Mouse (Mus musculus) forebrain, embryonic 16.5 days (tissue): ENCODE data around the gene Ankrd36. TPM values are rescaled to one million over a fixed set of nuclear protein-coding genes. Genes with fewer than 3 reads are reported as not detected.

ENCODE experiments used
- ATAC-seq: fragments of 200-750 bp; cut with Nextera tagmentation; 2 replicates; pipeline ENCODE4 v1.8.0; 2017; ENCODE audit warnings: mild to moderate bottlenecking, moderate library complexity
- H3K27ac ChIP-seq: fragments of 300-500 bp; sonication (generic); 2 replicates; pipeline ENCODE4 v1.5.1; 2014; ENCODE audit warnings: low read length, control low read depth
- H3K27me3 ChIP-seq: fragments of 300-500 bp; sonication (generic); replicated peaks from 2 replicates; pipeline ENCODE4 v1.6.1; 2014; ENCODE audit warnings: low read length; ENCODE audit not compliant: control insufficient read depth, insufficient read depth
- H3K36me3 ChIP-seq: fragments of 300-500 bp; sonication (generic); 2 replicates; pipeline ENCODE4 v1.6.1; 2014; ENCODE audit not compliant: control insufficient read depth, insufficient read depth
- H3K4me1 ChIP-seq: fragments of 300-500 bp; sonication (generic); replicated peaks from 2 replicates; pipeline ENCODE4 v1.6.1; 2014; ENCODE audit warnings: low read length; ENCODE audit not compliant: control insufficient read depth, insufficient read depth
- H3K4me2 ChIP-seq: fragments of 300-500 bp; sonication (generic); 2 replicates; pipeline ENCODE4 v1.6.1; 2014; ENCODE audit warnings: mild to moderate bottlenecking, low read length, control low read depth
- H3K4me3 ChIP-seq: fragments of 300-500 bp; sonication (generic); replicated peaks from 2 replicates; pipeline ENCODE4 v1.5.1; 2014; ENCODE audit warnings: mild to moderate bottlenecking, low read length, control low read depth
- H3K9ac ChIP-seq: fragments of 300-500 bp; sonication (generic); replicated peaks from 2 replicates; pipeline ENCODE4 v1.6.1; 2014; ENCODE audit warnings: low read depth, low read length, control low read depth
- H3K9me3 ChIP-seq: fragments of 300-500 bp; sonication (generic); 2 replicates; pipeline ENCODE4 v1.6.1; 2016; ENCODE audit warnings: low read length; ENCODE audit not compliant: control insufficient read depth
- WGBS: fragments of 180-500 bp; shearing (Covaris S2); extraction: QIAGEN DNeasy Blood & Tissue Kit; methylation state at CpG from one replicate; pipeline ENCODE4 v1.1.7; 2014; 5-methylcytosine and 5-hydroxymethylcytosine counted together
- polyA plus RNA-seq: library from polyadenylated mRNA; unstranded; fragments of >200 nt; fragmentation: Nextera tagmentation; extraction: Ambion mirVana; gene quantifications from 2 replicates; pipeline ENCODE4 v1.2.1, GENCODE M21; 2015

Gene Ankrd36
- polyA plus RNA-seq, 1 experiment from 2014 or later = not detected

DNA sequence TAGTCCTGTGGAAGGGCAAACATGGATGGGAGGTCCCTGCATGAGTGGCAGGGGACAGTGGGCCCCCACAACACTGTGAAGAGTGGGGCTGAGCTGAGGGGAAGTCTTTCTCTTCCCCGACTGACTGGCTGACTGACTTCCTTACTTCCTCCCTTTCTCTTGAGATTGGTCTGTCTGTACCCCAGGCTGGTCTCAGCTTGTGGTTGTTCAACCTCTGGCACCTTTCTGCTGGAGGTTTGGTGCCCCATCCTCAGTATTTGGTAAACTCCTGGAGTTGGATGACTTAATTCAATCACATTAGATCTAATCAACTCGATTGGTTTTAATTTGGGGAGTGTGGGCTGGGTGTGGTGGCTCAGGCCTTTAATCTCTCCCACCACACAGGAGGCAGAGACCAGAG, 3.0 kb upstream of the Ankrd36 start:
- Histone ChIP-seq H3K27ac (no peak overlapping the region), H3K36me3 (no peaks in the 10 kb centered on the region), H3K4me1 (0 out of 2 replicates have a peak, but pooled peaks cover 3% of the 10 kb centered on the region), H3K9ac (no peak overlapping the region), H3K9me3 (no peaks in the 10 kb centered on the region), H3K4me2 (no peak overlapping the region), H3K4me3 (no peak overlapping the region), H3K27me3 (no peaks in the 10 kb centered on the region)
- 71% methylated on average over 2 of the region's 2 CpGs for WGBS
- ATAC-seq = no peak

GRCm38 (mm10) chr11:5567654-5568053, 1.8 kb upstream of the Ankrd36 start:
- no peak for ATAC-seq
- 95% methylated on average over 6 of the region's 6 CpGs for WGBS

GRCm38 (mm10) chr11:5568082-5568481, 1.4 kb upstream of the Ankrd36 start:
- Histone ChIP-seq H3K4me3 (no peak overlapping the region), H3K36me3 (no peaks in the 10 kb centered on the region), H3K9me3 (no peaks in the 10 kb centered on the region), H3K27ac (no peak overlapping the region), H3K27me3 (no peaks in the 10 kb centered on the region), H3K4me2 (no peak overlapping the region), H3K9ac (no peak overlapping the region), H3K4me1 (no peaks in the 10 kb centered on the region)
- no peak for ATAC-seq
- WGBS = 89% methylated on average over 5 of the region's 5 CpGs

More at GRCm38 (mm10) chr11:5567654-5568053, 1.8 kb upstream of the Ankrd36 start:
- Histone ChIP-seq H3K36me3 (no peaks in the 10 kb centered on the region), H3K4me2 (no peak overlapping the region), H3K27me3 (no peaks in the 10 kb centered on the region), H3K9ac (no peak overlapping the region), H3K4me3 (no peak overlapping the region), H3K9me3 (no peaks in the 10 kb centered on the region), H3K27ac (no peak overlapping the region), H3K4me1 (0 out of 2 replicates have a peak, but pooled peaks cover 3% of the 10 kb centered on the region)

DNA sequence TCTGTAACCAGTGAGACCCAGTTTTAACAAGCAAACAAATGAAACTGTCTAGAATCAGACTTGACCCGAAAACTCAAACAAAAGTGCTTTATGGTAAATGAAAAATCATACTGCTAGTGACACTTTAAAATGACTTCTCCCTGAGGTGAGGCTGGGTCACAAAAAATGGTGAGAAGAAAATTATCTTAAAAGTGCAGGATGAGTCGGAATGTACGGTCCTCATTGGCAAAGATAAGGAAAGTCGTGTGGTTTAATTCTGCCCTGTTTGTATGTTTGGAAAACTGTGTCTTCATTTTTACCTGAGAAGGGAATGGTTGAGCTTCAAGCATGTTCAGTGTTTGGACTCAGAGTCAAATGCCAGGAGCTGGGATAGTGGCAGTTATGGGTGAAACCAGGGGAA, 2.4 kb downstream of the Ankrd36 start:
- Histone ChIP-seq H3K9ac (no peak overlapping the region), H3K27me3 (no peaks in the 10 kb centered on the region), H3K4me1 (no peaks in the 10 kb centered on the region), H3K9me3 (no peaks in the 10 kb centered on the region), H3K4me3 (no peak overlapping the region), H3K27ac (no peak overlapping the region), H3K4me2 (no peak overlapping the region), H3K36me3 (no peaks in the 10 kb centered on the region)
- 95% methylated on average over 4 of the region's 4 CpGs for WGBS
- ATAC-seq = no peak

DNA sequence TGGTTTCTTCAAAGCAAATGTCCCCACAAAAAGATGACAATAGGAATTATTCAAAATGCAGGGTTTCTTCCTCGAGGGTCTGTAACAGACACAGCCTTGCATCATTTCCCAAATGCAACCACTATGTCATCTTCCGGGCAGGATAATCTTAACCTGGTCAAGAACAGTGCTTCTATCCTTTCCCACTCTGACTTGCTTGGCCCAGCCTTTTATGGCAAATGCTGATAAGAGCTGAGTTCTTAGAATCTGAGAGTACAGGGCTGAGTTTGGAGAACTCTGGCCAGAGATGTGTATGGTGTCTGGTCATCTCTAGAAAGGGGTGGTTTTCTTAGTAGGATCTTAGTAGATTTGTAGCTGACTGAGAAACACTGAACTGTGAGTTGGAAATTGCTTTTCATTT, 4.3 kb downstream of the Ankrd36 start:
- H3K36me3 ChIP-seq = no peaks in the 10 kb centered on the region
- H3K9me3 ChIP-seq = no peaks in the 10 kb centered on the region
- no peak for ATAC-seq
- no peak overlapping the region for H3K9ac ChIP-seq
- H3K27me3 ChIP-seq = no peaks in the 10 kb centered on the region
- H3K4me3 ChIP-seq = no peak overlapping the region
- 93% methylated on average over 2 of the region's 2 CpGs for WGBS
- no peaks in the 10 kb centered on the region for H3K4me1 ChIP-seq
- no peak overlapping the region for H3K4me2 ChIP-seq
- no peak overlapping the region for H3K27ac ChIP-seq

DNA sequence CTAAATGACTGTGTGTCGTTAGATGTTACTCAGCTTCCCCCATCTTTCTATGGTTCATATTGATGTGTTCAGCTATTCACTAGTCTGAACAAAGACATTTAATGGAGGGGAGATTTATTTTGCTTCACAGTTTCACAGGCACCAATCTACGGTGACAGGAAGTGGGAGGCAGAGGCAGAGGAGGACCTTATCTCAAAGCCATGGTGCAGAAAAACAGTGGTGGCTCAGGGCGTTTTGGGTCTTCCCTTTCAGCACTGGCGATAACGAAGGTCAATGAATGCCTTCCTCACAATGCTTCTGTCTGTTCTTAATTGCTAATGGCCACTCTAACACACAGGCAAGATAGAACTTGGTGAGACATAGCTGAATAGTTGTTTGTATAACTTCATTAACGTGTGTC, 5.6 kb downstream of the Ankrd36 start:
- no peak overlapping the region for H3K4me3 ChIP-seq
- 55% methylated on average over 6 of the region's 6 CpGs for WGBS
- no peaks in the 10 kb centered on the region for H3K27me3 ChIP-seq
- no peak overlapping the region for H3K4me2 ChIP-seq
- no peak overlapping the region for H3K9ac ChIP-seq
- H3K27ac ChIP-seq = no peak overlapping the region
- H3K9me3 ChIP-seq = no peaks in the 10 kb centered on the region
- no peaks in the 10 kb centered on the region for H3K4me1 ChIP-seq
- no peaks in the 10 kb centered on the region for H3K36me3 ChIP-seq
- no peak for ATAC-seq

GRCm38 (mm10) chr11:5592336-5592735, 22.9 kb downstream of the Ankrd36 start:
- Histone ChIP-seq H3K9me3 (no peaks in the 10 kb centered on the region), H3K27ac (no peak overlapping the region), H3K36me3 (no peaks in the 10 kb centered on the region), H3K4me1 (peaks cover 5% of the 10 kb centered on the region), H3K4me2 (no peak overlapping the region), H3K9ac (no peak overlapping the region), H3K27me3 (no peaks in the 10 kb centered on the region), H3K4me3 (no peak overlapping the region)
- 25% methylated on average over 6 of the region's 6 CpGs for WGBS
- ATAC-seq = no peak

GRCm38 (mm10) chr11:5595381-5595791, 25.9 kb downstream of the Ankrd36 start:
- Histone ChIP-seq H3K9me3 (no peaks in the 10 kb centered on the region), H3K4me2 (no peak overlapping the region), H3K4me3 (no peak overlapping the region), H3K27me3 (no peaks in the 10 kb centered on the region), H3K27ac (no peak overlapping the region), H3K36me3 (no peaks in the 10 kb centered on the region), H3K4me1 (peaks cover 13% of the 10 kb centered on the region), H3K9ac (no peak overlapping the region)
- WGBS = 96% methylated on average over 4 of the region's 4 CpGs
- ATAC-seq = no peak

DNA sequence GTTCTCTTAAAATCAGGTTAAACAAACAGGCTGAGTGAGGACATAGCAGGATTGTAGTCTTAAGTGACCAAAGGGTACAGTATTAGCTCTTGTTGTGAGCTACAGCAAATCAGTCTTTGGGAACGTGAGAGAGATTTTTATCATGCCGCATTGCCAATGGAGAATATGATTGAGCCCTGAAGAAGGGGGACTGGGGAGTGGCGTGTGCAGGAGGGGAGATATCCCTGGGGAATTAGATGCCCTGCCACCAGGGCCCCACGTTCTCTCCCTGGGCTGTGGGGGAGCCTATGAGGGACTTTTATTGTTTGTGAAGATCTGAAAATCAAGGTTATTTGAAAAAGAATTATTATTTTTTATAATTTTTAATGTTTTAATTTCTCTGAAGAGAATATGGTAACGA, 26.3 kb downstream of the Ankrd36 start:
- Histone ChIP-seq H3K9ac (no peak overlapping the region), H3K4me2 (no peak overlapping the region), H3K9me3 (no peaks in the 10 kb centered on the region), H3K27ac (no peak overlapping the region), H3K4me3 (no peak overlapping the region), H3K27me3 (no peaks in the 10 kb centered on the region), H3K36me3 (no peaks in the 10 kb centered on the region), H3K4me1 (peaks cover 13% of the 10 kb centered on the region)
- 87% methylated on average over 5 of the region's 5 CpGs for WGBS
- no peak for ATAC-seq

DNA sequence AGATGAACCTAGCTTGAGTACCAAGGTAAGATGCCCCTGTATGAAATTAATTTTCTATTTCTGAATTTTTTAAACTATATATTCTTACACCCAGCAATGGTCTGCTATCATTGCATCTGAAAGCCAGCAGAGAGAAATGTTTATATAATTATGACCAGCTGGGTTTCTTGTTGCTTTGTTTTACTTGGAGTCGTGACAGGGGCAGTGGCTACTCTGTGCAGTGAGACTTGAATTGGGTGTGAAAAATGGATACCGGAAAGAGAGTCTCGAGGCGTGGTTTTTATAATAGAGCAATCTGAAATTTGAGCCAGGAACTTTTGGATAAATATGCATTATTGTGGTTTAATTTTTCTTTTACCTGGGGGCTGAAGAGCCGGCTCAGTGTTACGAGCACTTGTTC, 27.3 kb downstream of the Ankrd36 start:
- H3K9me3 ChIP-seq = no peaks in the 10 kb centered on the region
- H3K9ac ChIP-seq = no peak overlapping the region
- no peaks in the 10 kb centered on the region for H3K27me3 ChIP-seq
- H3K4me3 ChIP-seq = no peak overlapping the region
- 87% methylated on average over 6 of the region's 6 CpGs for WGBS
- H3K27ac ChIP-seq = no peak overlapping the region
- no peak for ATAC-seq
- no peak overlapping the region for H3K4me2 ChIP-seq
- peaks cover 13% of the 10 kb centered on the region for H3K4me1 ChIP-seq
- H3K36me3 ChIP-seq = no peaks in the 10 kb centered on the region
